Mouse (Mus musculus) limb, embryonic 13.5 days (tissue): ENCODE data around the gene Pbx3. TPM values are rescaled to one million over a fixed set of nuclear protein-coding genes. Genes with fewer than 3 reads are reported as not detected.

Experiments used
- ATAC-seq: fragments of 200-750 bp; cut with Nextera tagmentation; 2 replicates; pipeline ENCODE4 v1.8.0; 2017; ENCODE audit warnings: low read depth, moderate number of reproducible peaks, moderate TSS enrichment; ENCODE audit not compliant: low FRiP score
- H3K27ac ChIP-seq: fragments of 300-500 bp; sonication (generic); 2 replicates; pipeline ENCODE4 v1.5.1; 2015; ENCODE audit warnings: inconsistent platforms, mild to moderate bottlenecking, moderate library complexity
- H3K27me3 ChIP-seq: fragments of 300-500 bp; sonication (generic); 2 replicates; pipeline ENCODE4 v1.6.1; 2015; ENCODE audit warnings: mild to moderate bottlenecking, inconsistent platforms
- H3K36me3 ChIP-seq: fragments of 300-500 bp; sonication (generic); 2 replicates; pipeline ENCODE4 v1.6.1; 2015; ENCODE audit warnings: inconsistent platforms, mild to moderate bottlenecking, moderate library complexity
- H3K4me1 ChIP-seq: fragments of 300-500 bp; sonication (generic); 2 replicates; pipeline ENCODE4 v1.6.1; 2015; ENCODE audit warnings: inconsistent platforms
- H3K4me2 ChIP-seq: fragments of 300-500 bp; sonication (generic); replicated peaks from 2 replicates; pipeline ENCODE4 v1.6.1; 2015; ENCODE audit warnings: inconsistent platforms, mild to moderate bottlenecking, moderate library complexity
- H3K4me3 ChIP-seq: fragments of 300-500 bp; sonication (generic); 2 replicates; pipeline ENCODE4 v1.5.1; 2015; ENCODE audit warnings: moderate library complexity, mild to moderate bottlenecking, inconsistent platforms
- H3K9ac ChIP-seq: fragments of 300-500 bp; sonication (generic); 2 replicates; pipeline ENCODE4 v1.6.1; 2015; ENCODE audit warnings: mild to moderate bottlenecking, inconsistent platforms
- H3K9me3 ChIP-seq: fragments of 300-500 bp; sonication (generic); 2 replicates; pipeline ENCODE4 v1.6.1; 2016; ENCODE audit warnings: inconsistent platforms
- WGBS: fragments of 180-500 bp; shearing (Covaris S2); methylation state at CpG from one replicate; pipeline ENCODE4 v1.1.7; 2015; 5-methylcytosine and 5-hydroxymethylcytosine counted together
- polyA plus RNA-seq: library from polyadenylated mRNA; unstranded; fragments of >200 nt; fragmentation: Nextera tagmentation; extraction: Ambion mirVana; gene quantifications from 2 replicates; pipeline ENCODE4 v1.2.1, GENCODE M21; 2015

Gene Pbx3
- polyA plus RNA-seq, 1 experiment from 2014 or later: 23.8 TPM

DNA sequence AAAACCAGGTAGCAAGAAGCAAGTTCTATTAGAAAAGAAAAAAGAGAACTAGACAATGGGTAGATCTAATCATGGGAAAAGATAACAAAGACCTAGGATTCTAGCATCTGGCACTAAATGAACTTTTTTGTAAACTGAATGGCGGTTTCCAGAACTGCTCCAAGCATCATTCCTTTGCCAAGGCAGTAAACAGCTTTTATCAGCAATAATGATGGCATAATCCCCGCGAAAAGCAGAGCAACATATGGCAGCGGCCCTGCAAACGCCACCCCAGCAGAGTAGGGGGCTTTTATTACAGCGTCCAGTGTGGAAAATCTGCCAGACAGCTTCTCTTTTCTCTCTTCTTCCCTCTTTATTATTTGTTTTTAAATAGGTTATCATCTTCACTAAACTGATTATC is 93.2 kb downstream of the Pbx3 start:
- Histone ChIP-seq H3K9ac (no peak overlapping the region), H3K4me2 (no peak overlapping the region), H3K4me3 (no peak overlapping the region), H3K36me3 (no peaks in the 10 kb centered on the region), H3K9me3 (no peaks in the 10 kb centered on the region), H3K4me1 (peaks cover 16% of the 10 kb centered on the region), H3K27me3 (no peaks in the 10 kb centered on the region), H3K27ac (no peak overlapping the region)
- WGBS: 19% methylated on average over 6 of the region's 6 CpGs
- no peak for ATAC-seq

DNA sequence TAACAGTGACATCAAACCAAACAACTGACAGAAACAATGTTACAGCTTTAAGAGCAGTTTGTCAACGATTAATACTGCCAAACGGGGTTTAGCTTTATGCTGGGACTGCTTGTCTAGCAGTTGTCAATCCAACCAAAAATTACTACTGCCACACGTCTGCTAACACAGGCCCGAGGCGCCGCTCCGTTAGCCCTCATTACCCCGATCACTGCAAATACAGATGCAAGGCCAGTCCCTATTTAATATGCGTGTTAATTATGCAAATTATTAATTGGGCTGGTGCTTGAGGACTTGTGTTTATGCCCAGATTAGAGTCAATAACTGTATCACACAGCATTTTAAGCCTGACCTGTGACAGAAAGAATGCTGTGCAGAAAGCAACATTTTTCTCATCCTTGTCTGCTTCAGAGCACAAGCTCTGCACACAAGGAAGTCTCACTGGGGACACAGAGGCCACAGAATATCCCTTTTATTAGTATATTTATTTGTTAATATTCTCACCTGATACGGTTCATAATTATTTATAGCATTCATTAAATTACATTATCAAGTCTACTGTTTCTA is 97.2 kb downstream of the Pbx3 start:
- no peak overlapping the region for H3K9ac ChIP-seq
- no peak overlapping the region for H3K4me2 ChIP-seq
- ATAC-seq: no peak
- H3K4me3 ChIP-seq: no peak overlapping the region
- peaks cover 16% of the 10 kb centered on the region for H3K4me1 ChIP-seq
- H3K9me3 ChIP-seq: no peaks in the 10 kb centered on the region
- H3K36me3 ChIP-seq: no peaks in the 10 kb centered on the region
- 69% methylated on average over 10 of the region's 10 CpGs for WGBS
- no peak overlapping the region for H3K27ac ChIP-seq
- H3K27me3 ChIP-seq: no peaks in the 10 kb centered on the region

DNA sequence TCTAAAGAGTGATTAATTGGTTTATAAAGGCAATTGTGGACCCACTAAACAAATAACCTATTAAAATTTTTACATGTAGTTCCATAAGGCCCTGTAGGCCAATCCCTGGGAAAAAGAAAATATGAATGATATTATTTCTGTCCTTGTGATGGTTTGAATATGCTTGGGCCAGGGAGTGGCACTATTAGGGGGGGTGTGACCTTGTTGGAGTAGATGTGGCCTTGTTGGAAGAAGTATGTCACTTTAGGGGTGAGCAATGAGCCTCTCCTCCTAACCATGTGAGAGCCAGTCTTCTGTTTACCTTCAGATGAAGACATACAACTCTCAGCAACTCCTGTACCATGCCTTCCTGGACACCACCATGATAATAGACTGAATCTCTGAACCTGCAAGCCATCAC is 110.9 kb downstream of the Pbx3 start:
- ATAC-seq: no peak
- Histone ChIP-seq H3K27me3 (no peaks in the 10 kb centered on the region), H3K36me3 (no peaks in the 10 kb centered on the region), H3K4me1 (no peaks in the 10 kb centered on the region), H3K27ac (no peak overlapping the region), H3K9ac (no peak overlapping the region), H3K4me3 (no peak overlapping the region), H3K9me3 (no peaks in the 10 kb centered on the region), H3K4me2 (no peak overlapping the region)

DNA sequence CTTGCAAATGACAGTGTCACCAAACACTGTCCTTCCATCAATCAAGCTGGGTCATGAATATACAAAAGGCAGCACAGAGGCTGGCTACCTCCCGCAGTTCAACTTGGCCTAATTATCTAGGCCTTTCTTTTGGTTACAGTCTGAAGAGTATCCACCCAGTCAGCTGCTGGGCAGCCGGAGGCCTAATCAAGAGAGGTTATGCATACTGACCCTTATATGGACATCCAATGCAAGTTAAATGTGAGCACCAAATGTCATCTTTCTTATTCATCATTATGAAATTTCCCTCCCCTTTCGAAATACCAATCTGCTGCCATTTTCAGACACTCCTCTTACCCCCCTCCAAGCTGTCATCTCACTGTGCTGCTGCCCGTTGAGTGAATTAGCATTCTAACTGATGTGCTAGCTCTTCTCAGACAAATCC is 112.3 kb downstream of the Pbx3 start:
- no peak overlapping the region for H3K4me3 ChIP-seq
- H3K27ac ChIP-seq: no peak overlapping the region
- H3K4me1 ChIP-seq: no peaks in the 10 kb centered on the region
- no peak overlapping the region for H3K9ac ChIP-seq
- no peaks in the 10 kb centered on the region for H3K27me3 ChIP-seq
- no peaks in the 10 kb centered on the region for H3K36me3 ChIP-seq
- 53% methylated on average over 4 of the region's 4 CpGs for WGBS
- H3K4me2 ChIP-seq: no peak overlapping the region
- H3K9me3 ChIP-seq: no peaks in the 10 kb centered on the region
- ATAC-seq: no peak

DNA sequence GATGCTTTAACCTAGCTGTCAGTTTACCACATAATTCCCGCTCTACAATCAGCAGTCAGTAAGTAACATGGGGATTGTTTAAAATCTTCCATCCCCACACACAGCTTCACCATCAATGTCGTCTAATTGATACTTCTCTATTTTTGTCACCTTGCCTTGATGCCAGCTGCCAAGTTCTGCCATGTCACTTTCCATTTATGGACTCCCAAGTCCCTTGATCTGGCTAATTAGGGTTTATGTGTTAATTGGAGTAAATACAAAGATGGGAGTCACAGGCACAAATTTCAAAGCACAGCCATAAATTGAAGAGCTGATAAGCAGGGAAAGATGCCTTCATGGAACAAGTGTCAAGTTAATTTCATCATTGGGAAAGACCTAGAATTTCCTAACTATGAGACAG is 114.7 kb downstream of the Pbx3 start:
- Histone ChIP-seq H3K9me3 (no peaks in the 10 kb centered on the region), H3K27me3 (no peaks in the 10 kb centered on the region), H3K4me2 (no peak overlapping the region), H3K27ac (no peak overlapping the region), H3K36me3 (no peaks in the 10 kb centered on the region), H3K9ac (no peak overlapping the region), H3K4me3 (no peak overlapping the region), H3K4me1 (peaks cover 6% of the 10 kb centered on the region)
- ATAC-seq: no peak
- WGBS: 63% methylated on average over 2 of the region's 2 CpGs

DNA sequence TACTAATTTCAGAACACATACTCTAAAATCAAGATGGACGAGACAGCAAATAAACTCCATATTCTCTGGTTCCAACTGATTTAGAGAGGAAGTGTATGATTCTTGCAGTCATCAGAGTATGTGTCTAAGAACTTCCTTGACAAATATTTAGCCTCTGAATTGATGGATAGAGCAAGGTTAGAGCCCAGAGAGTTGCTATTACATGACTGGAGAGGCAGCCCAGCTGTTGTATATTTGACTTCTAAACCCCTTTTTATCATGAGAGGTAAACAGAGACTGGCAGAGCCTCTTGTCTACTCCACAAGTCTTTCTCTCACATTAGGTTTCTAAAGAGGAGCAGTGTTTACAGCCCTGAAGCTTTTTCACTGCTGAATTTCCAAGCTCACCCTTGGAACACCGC is 115.3 kb downstream of the Pbx3 start:
- Histone ChIP-seq H3K4me1 (peaks cover 13% of the 10 kb centered on the region), H3K4me2 (no peak overlapping the region), H3K27me3 (no peaks in the 10 kb centered on the region), H3K36me3 (no peaks in the 10 kb centered on the region), H3K4me3 (no peak overlapping the region), H3K9ac (no peak overlapping the region), H3K27ac (no peak overlapping the region), H3K9me3 (no peaks in the 10 kb centered on the region)
- WGBS: 77% methylated on average over 2 of the region's 2 CpGs
- ATAC-seq: no peak

DNA sequence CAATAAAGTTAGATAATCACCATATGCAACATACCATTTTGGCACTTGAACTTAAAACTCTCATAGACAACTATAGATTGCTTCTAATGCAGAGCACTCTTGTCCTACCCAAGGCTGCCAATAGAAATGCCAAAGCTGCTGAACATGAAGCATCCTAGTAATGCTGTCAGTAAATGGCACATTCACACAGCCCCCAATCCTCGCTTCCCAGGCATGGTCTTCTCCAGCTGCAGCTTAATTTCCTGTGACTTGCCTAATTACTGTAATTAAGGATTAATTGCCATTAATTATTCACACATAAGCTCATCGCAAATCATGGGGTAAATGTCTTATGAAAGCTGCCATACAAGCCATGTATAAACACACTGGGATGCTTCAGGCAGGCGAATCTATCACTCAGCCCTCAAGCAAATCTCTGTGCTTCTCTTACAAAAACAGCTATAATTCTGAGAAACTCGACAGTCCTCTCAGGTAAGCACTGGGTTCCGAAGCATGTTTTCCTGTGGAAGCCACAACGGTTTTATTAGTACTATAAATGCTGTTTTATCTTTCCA is 116.9 kb downstream of the Pbx3 start:
- Histone ChIP-seq H3K27me3 (no peaks in the 10 kb centered on the region), H3K27ac (no peak overlapping the region), H3K9ac (no peak overlapping the region), H3K4me3 (no peak overlapping the region), H3K4me1 (peaks cover 20% of the 10 kb centered on the region), H3K4me2 (no peak overlapping the region), H3K36me3 (no peaks in the 10 kb centered on the region), H3K9me3 (no peaks in the 10 kb centered on the region)
- WGBS: 49% methylated on average over 6 of the region's 6 CpGs
- ATAC-seq: no peak

DNA sequence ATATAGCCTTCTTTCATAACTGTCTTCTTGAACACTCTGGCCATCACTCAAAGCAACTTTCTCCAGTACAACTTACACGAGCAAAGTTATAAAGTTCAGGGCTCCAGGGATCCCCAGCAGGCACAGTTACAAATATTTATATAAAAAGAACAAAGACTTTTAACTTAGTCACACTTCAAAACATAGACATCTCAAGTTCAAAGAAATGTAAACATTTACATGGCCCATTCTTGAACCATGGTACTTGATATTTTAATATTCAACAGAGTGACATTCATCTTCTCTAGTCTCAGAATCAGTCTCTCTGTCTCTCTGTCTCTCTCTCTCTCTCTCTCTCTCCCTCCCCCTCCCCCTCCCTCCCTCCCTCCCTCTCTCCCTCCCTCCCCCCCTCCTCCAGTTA is 119.3 kb downstream of the Pbx3 start:
- WGBS: 9% methylated on average over 1 of the region's 1 CpGs
- Histone ChIP-seq H3K4me2 (no peak overlapping the region), H3K9ac (no peak overlapping the region), H3K27ac (no peak overlapping the region), H3K4me3 (no peak overlapping the region), H3K27me3 (0 out of 2 replicates have a peak, but pooled peaks cover 3% of the 10 kb centered on the region), H3K4me1 (peaks cover 32% of the 10 kb centered on the region), H3K9me3 (no peaks in the 10 kb centered on the region), H3K36me3 (no peaks in the 10 kb centered on the region)
- no peak for ATAC-seq

DNA sequence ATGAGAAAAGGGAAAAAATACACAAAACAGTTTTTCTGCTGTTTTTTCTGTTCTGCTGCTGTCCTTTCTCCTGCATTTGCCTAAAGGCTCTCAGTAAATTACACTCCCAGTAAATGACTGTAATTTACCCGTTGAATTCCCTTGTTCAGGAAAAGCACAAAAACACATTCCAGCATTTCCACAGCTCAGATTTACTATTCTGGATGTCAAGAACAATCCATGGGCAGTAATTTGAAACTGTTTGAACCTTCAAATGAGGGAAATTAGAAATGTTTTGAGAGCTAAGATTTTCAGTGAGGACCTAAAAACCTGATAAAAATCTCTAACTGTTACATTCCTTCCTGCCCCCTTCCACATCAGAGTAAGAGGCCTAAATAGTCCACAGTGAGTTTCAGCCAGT is 119.8 kb downstream of the Pbx3 start:
- ATAC-seq: no peak
- Histone ChIP-seq H3K4me1 (peaks cover 34% of the 10 kb centered on the region), H3K9ac (no peak overlapping the region), H3K9me3 (no peaks in the 10 kb centered on the region), H3K36me3 (no peaks in the 10 kb centered on the region), H3K4me2 (no peak overlapping the region), H3K27ac (no peak overlapping the region), H3K4me3 (no peak overlapping the region), H3K27me3 (0 out of 2 replicates have a peak, but pooled peaks cover 7% of the 10 kb centered on the region)
- WGBS: 0% methylated on average over 1 of the region's 1 CpGs

DNA sequence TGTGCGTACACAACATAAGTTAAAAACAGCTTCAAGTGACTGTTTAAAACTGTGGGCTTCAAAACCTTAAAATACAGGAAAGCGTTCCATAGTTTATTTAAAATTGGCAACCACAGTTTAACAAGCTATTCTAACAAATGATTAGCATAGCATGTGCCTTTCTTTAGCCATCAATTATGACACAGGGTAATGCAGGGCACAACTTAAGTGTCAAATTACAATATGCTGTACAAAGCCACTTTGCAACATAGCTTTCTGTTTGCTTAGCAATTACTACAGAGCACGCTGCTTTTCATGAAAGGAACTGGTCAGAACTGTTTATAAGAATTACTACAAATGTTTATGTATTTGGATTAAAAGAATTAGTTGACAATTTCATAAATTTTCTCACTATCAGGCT is 120.7 kb downstream of the Pbx3 start:
- Histone ChIP-seq H3K4me3 (no peak overlapping the region), H3K27me3 (0 out of 2 replicates have a peak, but pooled peaks cover 7% of the 10 kb centered on the region), H3K4me2 (no peak overlapping the region), H3K9ac (no peak overlapping the region), H3K27ac (no peak overlapping the region), H3K9me3 (no peaks in the 10 kb centered on the region), H3K4me1 (peaks cover 34% of the 10 kb centered on the region), H3K36me3 (no peaks in the 10 kb centered on the region)
- no peak for ATAC-seq
- 32% methylated on average over 3 of the region's 3 CpGs for WGBS

DNA sequence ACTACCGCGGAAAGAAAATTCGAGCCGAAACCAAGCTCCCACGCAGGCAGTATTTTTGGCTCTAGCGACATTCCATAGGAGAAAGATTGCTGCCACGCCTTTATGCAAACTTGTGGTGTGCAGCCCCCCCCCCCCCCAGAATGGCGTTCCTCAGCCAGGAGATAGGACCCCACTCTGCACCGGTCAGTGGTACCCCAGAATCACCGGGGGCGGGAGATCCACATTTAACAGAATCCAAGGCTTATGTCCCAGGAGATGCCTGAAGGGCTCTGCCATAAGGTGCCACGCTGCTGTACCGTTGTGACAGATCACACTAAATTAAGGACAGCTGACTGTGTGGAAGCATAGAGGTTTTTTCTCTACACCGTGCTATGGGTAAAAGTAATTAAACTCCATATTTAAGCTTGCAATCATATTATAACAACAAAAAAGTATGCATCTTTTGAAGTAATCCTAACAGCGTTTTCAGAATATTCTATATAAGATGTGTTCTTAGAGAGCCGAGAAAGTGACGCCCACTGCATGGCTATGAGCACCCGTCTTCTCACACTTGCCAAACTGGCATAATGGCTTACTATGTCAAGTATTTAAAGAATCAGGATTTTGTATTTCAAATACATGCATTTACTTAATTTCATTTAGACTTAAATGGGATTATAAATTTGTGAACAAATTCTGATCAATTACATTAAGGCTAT is 122.8 kb downstream of the Pbx3 start:
- no peak for ATAC-seq
- Histone ChIP-seq H3K4me1 (peaks cover 34% of the 10 kb centered on the region), H3K27ac (no peak overlapping the region), H3K4me3 (peak overlapping the region; percentile 54), H3K27me3 (peaks cover 18% of the 10 kb centered on the region; the same call in 1 of the 2 replicates), H3K36me3 (no peaks in the 10 kb centered on the region), H3K4me2 (peak overlapping the region; percentile 89), H3K9ac (peak overlapping the region; percentile 72), H3K9me3 (no peaks in the 10 kb centered on the region)
- 7% methylated on average over 18 of the region's 18 CpGs for WGBS

DNA sequence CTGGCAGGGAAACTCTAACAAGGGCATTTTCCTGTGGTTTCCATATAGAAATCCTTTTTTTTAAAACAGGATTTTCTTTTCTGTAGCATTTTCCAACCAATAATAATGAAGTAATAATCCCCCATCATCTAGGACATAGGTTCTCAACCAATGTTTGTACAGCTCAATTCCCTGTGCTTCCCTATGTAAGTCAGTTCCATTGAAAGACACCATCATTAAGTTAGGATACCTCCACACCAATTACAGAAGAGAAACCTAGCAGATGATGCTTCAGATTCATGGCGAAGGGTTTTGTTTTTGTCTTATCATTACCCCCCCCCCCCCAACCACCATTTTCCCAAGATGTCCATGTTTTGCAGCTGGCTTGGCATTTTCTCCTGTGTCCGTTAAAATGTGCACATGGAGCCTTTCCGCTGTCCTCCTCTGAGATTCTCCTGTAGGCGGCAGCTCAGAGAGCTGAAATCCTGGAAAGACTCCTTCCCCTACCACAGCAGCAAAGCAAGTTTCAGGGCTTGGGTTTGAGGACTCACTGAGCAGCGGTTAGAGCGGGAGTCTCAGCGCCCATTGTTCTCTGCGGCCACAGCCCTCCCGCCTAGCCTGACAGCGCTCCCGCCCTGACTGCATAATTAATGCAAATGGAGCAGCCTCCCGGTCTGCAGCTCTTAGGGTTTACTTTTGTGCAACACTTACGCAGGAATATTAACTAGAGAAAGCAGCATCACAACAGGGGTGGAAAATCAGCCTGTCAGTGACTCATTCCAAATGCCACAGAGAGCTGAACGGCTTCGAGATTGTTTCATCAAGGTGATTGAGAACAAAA is 123.6 kb downstream of the Pbx3 start:
- H3K4me1 ChIP-seq: peaks cover 39% of the 10 kb centered on the region

More for the DNA sequence above, 123.6 kb downstream of the Pbx3 start:
- 1% methylated on average over 15 of the region's 15 CpGs for WGBS
- peak; percentile 76; the same call in 1 of the 2 replicates for ATAC-seq
- Histone ChIP-seq H3K9me3 (no peaks in the 10 kb centered on the region), H3K27me3 (peaks cover 18% of the 10 kb centered on the region; the same call in 1 of the 2 replicates), H3K9ac (peak overlapping the region; percentile 72), H3K27ac (no peak overlapping the region), H3K4me2 (peak overlapping the region; percentile 89), H3K4me3 (peak overlapping the region; percentile 54), H3K36me3 (no peaks in the 10 kb centered on the region)
